Mouse (Mus musculus) frontal cortex, adult 2 months (tissue): ENCODE data around the gene Cadps. TPM values are rescaled to one million over a fixed set of nuclear protein-coding genes. Genes with fewer than 3 reads are reported as not detected.

Source experiments
- DNase-seq, 2 experiments: peaks; one replicate each; pipeline ENCODE4 v3.0.0; 2022; ENCODE audit warnings: low spot score in 1 of 2; ENCODE audit errors: extremely low spot score in 1 of 2
- polyA plus RNA-seq: library from polyadenylated mRNA; depleted of rRNA; stranded (reverse); fragments of >200 nt; gene quantifications from 2 replicates; pipeline ENCODE4 v1.2.3, GENCODE M21; 2012

Cadps gene
- polyA plus RNA-seq, 1 experiment: 236 TPM

- no peak for DNase-seq
These were observed 478.7 kb downstream of the Cadps start for GRCm38 (mm10) chr14:12344061-12344745.

DNA sequence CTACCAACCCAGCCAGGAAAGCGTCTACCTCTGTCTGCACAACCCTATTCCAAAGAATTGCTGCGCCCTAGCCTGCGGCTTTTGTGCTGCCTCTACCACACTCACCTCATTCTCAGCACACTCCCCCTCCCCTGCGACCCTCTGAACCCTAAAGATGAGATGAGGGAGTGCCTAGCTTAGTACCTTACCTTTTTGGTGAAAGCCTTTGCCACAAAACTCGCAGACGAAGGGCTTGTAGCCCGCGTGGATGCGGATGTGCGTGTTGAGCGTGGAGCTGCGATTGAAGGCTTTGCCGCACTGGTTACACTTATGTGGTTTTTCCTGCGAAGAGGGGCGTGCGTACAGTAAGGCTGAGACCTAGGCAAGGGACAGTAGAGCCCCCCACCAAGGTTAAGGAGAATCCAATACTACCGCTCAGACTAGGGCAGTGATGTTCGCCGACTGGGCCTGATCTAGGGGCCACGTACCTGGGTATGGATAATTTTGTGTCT is 479.4 kb downstream of the Cadps start:
- no peak for DNase-seq

DNA sequence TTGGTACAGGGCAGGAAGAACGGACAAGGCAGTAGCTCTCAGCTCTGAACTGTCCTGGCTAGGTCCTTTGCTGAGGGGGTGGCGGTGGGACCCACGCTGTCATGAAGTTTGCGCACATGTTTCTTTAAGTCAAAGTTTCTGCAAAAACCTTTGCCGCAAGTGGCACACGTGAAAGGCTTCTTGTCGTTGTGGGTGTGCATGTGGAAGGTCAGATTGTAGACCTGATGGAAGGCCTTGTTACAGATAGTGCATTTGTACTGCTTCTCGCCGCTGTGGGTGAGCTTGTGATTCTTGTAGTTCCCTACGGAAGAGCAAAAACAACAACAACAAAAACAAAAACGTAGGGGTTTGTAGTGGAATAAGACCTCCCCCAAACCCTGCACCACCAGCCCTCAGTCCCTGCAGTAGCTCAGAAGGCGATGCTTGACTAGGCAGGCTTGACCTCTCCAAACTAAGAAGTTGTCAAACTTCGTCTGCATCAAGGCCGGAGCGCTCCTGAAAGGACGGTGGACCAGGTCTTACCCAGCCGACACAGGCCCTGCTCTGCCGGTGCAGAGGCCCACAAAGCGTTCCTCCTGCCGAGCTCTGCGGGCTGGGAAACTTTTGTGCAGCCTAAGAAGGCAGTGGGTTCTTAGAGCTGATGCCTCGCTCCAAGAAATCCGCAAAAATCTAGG is 480.3 kb downstream of the Cadps start:
- DNase-seq: no peak

- DNase-seq: no peak
These were observed 481.0 kb downstream of the Cadps start for GRCm38 (mm10) chr14:12341789-12342457.

- no peak for DNase-seq
These were observed 481.6 kb downstream of the Cadps start for GRCm38 (mm10) chr14:12341075-12341788.

DNA sequence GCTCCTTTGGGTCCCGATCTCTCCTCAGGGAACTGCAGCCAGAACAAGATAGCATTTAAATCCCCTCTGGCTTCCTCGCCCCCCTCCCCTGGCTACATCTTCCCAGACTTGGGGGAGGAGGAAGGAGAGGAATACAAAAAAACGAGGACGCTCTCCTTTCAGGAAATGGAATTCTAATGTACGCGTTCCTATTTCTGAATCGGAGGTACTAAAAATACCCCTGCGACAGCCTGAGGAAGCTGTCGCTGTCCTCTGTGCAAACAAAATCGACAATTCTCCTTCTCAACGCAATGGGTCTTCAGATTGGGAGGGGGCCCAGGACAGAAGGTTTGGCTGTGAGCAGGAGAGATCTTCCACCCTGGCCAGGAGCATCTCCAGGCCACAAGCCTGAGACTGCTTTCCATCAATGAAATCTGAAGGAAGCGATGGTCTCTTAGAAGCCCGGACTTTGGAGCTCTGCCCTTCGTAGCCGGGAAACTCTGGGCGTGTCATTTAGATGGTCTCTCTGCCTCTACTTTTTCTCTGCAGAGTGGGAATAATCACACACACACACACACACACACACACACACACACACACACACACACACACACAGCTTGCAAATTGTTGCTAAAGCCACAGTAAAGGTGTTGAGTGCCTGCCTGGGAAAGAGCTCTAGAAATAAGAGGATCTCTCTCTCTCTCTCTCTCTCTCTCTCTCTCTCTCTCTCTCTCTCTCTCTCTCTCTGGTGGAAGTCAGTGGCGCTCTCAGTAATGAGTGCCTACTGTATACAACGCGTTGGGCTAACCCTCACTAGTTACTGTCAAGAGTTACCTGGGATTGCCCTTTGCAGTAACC is 482.4 kb downstream of the Cadps start:
- DNase-seq: no peak

DNA sequence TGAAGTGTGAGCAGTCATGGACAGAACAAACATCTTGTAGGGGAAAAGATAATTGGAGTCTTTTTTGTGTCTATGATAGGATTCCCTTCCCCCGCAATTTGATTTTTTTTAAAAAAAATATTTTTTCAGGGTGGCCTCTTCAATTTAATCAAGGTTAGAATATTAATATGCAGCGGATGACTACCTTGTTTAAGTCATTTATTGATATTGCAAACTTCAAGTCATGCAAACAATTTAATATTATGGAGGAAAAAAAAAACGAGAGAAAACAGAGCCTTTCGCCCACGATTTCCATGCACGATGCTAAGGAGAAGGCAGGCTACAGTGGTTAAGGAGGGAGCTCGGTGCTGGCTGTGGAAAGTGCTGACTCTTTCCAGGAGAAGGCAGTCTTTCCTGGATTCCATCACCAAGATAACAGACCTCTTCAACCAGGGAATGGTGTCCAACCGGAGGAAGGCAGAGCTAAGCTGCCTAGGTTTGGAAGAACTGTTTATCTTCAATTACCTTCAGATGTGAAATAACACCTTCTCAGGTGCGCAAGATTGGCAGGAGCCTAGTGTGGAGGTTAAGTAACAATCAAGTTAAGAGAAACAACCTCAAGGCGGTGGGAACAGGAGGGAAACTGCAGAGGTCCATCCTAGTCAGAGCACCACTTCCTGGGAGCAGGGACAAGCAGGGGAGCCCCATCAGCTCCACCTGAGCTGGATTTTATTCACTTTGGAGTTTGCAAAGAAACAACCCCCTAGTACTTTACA is 483.9 kb downstream of the Cadps start:
- no peak for DNase-seq

GRCm38 (mm10) chr14:12337998-12338809 is 484.7 kb downstream of the Cadps start:
- DNase-seq: no peak

DNA sequence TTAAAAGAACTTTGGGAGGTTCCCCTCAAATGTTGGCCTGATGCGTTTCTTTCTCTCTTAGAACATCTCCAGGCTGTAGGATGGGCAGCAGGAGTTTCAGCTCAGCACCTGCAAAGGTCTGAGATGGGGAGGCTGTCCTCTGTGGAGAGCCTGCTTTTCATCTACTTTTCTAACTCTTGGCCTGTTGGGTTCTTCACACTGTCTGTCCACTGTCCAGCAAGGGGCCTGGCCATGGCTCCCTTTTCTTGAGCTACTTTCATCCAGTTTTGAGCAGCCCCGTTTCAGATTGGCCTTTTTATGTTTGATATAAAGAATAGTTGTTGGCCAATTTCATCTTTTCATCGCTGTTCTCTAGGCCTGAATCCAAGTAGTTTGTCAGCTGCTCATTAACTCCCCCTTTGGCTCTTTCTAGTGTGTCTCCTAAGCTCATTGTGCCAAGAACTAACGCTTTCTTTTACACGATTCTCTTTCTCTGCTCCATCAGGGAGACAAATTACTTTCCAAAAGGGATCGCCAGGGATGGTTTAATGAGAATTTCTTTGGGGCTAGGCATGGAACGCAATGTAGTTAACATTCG is 485.4 kb downstream of the Cadps start:
- peak in 1 of 2 experiments; percentile 59 for DNase-seq

- DNase-seq: no peak
These were observed 488.0 kb downstream of the Cadps start for GRCm38 (mm10) chr14:12334925-12335324.

GRCm38 (mm10) chr14:12333622-12334021 is 489.3 kb downstream of the Cadps start:
- DNase-seq: no peak
